Mouse (Mus musculus) gastrocnemius, postnatal 4 days (tissue): ENCODE results near the gene Cd80. TPM values are rescaled to one million over a fixed set of nuclear protein-coding genes. Genes with fewer than 3 reads are reported as not detected.

ENCODE experiments used
- DNase-seq, 2 experiments: peaks; one replicate each; pipeline ENCODE4 v3.0.0; 2021 to 2022; ENCODE audit warnings: low spot score in 2 of 2, mixed read lengths in 2 of 2
- total RNA-seq, 2 experiments: library from RNA; stranded (reverse); gene quantifications; 2 replicates each; pipeline ENCODE4 v1.2.3; 2021

Gene Cd80
- total RNA-seq, 2 experiments from 2014 or later: 0.26 to 0.44 TPM

DNA sequence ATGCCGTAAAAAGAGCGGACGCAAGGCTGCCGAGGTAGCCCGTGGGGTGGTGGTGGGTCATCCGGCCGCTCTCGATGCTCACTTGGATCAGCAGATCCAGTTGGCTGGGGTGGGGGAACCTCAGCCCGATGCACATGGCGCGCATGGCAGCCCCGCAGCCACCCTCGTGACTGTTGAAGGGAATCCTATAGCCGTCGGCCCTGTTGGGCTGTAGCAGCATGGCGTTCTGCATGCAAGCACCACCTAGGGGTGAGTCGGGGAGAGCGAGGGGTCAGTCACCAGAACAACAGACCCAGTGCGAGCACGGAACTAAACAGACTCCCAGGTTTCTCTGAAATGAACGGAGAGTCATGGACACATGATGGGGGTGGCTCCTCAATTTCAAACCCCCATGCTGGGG lies 8.0 kb upstream of the Cd80 start:
- no peak for DNase-seq

DNA sequence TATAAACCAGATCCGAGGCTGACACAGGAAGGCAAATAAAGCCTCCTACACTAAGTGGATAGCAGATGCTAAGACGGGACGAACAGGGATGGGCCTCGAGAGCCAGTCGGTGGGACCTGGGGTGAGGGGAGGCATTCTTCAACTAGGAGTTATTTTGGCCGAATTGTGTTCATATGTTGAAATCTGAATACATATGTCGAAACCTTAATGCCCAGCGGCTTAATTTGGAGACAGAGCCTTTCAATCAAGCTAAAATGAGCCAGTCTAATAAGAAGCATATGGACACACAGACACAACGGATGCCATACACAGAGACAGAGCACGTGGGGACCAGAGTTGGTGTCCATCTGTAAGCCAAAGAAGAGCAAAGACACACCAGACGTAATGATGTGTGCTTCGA lies 6.9 kb upstream of the Cd80 start:
- DNase-seq: no peak

GRCm38 (mm10) chr16:38450707-38451106 lies 4.7 kb upstream of the Cd80 start:
- no peak for DNase-seq

GRCm38 (mm10) chr16:38451421-38452205 lies 3.7 kb upstream of the Cd80 start:
- peak in 1 of 2 experiments; percentile 23 for DNase-seq

- peak; percentile 89 to 94 for DNase-seq
These were observed 2.7 kb upstream of the Cd80 start, which contains the start of gene Adprh for GRCm38 (mm10) chr16:38452442-38453202. Gene Adprh, minus strand, starts transcription at chr16:38452703.

DNA sequence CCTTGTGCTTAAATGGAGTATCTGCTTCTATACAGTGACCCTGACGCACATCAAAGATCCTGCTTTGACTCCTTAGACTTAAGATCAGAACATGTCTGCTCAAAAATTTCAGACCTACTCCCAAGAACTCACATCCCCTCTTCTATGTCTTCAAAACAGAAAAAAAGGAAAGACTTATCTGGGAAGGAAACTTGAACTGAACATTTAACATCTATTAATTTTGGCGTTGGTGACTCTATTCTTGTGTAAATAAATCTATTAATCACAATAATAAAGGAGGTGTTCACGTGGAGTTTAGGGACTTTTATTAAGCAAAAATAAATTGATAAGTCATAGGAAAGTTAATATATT lies 2.2 kb upstream of the Cd80 start:
- DNase-seq: no peak

DNA sequence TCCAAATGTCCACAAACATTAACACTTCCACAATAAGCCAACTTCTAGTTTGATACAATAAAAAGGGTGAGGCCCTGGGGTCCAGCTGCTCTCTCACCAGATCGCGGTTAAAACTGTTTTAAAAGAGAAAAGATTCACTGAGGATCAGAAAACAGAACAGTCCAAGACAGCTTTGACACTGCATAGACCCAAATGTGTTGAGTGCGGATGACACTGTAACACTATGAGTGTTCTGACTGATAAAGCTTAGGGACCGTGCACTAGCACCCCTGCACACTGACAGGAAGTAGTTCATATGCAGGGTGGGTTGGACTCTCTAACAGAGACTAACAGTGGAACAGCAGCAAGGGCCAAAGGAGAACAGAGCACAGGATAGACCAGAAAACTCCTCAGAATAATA lies 1.4 kb upstream of the Cd80 start:
- DNase-seq: no peak

DNA sequence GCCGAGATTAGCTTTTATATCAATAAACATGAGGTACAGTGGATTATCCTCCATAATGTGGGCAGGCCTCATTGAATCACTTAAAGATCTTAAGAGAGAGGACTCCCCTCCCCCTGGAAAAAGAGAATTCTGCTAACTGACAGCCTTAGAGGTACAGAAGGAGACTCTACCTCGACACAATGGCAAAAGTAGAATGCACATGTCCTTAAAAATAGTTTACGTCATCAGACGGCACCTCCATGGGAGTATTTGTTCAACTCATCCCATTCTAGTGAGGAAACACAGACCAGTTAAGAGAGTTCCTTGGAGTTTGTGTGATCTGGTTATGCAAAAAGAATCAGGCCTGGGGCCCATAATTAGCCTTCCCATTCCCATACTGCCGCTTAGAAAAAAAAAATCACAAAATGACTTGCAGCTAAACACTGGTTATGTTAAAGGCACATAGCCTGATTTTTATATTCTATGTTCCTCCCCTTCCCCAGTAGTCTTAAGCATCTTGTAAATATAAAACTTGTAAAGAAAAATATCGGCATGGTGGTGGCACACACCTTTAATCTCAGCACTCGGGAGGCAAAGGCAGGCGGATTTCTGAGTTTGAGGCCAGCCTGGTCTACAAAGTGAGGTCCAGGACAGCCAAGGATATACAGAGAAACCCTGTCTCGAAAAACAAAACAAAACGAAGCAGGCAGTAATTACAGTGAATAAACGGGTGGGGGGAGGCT lies 667 bp upstream of the Cd80 start:
- no peak for DNase-seq

GRCm38 (mm10) chr16:38456812-38457567 lies 1.6 kb downstream of the Cd80 start:
- no peak for DNase-seq

DNA sequence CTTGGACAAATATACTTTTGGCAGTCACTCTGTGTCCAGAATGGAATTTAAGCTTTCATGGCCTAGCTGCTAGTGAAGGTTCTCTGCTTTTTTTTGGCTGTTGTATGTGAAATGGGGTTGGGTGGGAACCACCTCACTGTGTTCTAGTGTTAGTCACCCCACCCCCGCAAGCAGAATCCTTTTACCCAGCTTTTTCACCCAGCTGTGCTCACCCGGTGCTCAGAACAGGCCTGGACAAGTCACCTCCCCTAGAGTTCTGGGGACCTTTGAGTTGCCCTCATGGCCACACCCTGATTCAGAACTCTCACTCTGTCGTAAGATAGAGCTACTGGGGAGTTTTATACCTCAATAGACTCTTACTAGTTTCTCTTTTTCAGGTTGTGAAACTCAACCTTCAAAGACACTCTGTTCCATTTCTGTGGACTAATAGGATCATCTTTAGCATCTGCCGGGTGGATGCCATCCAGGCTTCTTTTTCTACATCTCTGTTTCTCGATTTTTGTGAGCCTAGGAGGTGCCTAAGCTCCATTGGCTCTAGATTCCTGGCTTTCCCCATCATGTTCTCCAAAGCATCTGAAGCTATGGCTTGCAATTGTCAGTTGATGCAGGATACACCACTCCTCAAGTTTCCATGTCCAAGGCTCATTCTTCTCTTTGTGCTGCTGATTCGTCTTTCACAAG lies 3.4 kb downstream of the Cd80 start:
- no peak for DNase-seq

GRCm38 (mm10) chr16:38459990-38460389 lies 4.6 kb downstream of the Cd80 start:
- no peak for DNase-seq

DNA sequence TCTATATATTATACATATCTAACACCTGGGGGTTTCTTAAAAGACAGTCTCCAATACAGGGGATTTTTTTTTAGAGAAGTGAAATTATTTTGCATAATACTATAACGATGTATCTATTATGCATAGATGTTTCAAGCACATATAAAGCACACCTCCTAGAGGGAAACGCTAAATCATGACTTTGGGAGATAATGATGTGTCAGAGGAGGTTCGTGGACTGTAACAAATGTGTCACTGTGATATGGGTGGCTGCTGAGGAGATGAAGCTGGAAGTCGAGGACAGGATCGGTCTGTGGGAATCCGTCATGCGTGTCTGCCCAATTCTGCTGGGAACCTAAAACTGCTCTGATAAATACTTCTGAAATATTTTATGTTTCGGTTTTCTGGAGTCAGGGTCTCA lies 6.4 kb downstream of the Cd80 start:
- no peak for DNase-seq

GRCm38 (mm10) chr16:38462161-38462560 lies 6.8 kb downstream of the Cd80 start:
- DNase-seq: no peak

DNA sequence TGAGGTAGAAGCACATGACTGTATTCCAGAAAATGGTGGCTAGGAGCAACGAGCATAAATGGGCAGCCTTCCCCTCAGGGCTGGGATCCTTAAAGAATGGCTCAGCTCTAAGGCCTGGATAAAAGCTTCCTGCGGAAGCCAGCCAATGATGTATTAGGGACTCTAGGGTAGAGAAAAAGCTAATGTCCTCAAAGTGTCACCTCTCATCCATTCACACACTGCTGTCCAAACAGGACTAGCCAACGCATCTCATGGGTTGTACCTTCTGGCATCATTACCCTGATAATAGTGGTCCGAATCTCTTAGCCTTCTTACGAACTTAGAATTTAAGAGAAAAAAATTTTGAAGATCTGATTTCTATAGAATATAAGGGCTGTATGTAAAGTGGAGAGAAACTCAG lies 7.9 kb downstream of the Cd80 start:
- no peak for DNase-seq

DNA sequence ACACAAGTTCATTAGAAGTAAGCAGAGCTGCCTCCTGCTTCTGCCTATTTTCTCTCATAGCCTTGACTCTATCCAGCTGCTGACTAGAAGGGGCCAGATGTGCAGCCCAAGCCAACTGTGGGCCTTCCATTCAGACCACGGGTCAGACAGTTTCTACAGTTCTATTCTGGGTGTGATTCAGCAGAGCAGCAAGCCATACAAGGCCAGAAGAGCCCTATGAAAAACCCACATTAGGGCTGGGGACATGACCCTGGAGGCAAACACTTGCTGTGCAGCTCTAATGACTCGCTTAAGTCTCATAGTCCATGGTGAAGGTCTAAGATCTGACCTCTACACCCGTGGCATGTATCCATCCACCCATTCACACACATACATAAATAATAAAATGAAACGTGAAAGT lies 10.7 kb downstream of the Cd80 start:
- DNase-seq: no peak

DNA sequence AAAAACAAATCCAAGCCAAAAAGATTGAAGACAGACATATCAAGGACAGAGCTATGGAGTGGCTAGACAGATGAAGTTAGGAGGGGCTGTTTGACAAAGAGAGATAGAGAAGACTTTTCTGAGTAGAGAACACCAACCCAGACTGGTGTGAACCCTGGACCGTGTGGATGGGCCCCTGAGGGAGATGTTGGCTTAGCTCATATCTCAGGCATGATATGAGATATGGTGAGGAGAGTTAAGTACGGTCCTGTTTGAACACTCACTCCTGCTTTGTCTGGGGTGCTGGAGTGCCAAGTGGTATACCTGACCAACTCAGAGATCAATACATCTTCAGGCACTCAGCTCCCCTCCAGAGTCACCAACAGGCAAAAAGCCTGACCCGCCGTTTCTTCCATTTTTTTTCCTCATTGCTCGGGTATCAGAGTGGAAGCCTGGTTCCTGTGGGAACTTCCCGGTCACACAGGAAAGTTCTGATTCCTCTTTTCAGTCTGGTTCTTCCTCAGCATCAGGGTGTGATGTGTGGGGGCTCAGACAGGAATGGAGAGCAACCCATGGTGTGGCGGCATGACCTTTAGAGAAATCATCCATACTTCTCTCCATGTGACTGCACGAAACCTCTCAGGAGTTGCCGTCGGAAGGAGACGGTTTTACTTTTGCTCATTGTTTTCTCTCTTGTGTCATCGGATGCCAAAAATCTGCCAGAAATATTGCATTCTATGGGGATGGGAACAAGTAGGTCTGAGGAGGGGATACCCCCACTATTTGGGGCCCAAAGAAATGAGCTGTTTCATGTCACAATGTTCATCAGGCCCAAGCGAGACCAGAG lies 11.9 kb downstream of the Cd80 start:
- DNase-seq: no peak

GRCm38 (mm10) chr16:38467917-38468705 lies 12.8 kb downstream of the Cd80 start:
- DNase-seq: no peak

DNA sequence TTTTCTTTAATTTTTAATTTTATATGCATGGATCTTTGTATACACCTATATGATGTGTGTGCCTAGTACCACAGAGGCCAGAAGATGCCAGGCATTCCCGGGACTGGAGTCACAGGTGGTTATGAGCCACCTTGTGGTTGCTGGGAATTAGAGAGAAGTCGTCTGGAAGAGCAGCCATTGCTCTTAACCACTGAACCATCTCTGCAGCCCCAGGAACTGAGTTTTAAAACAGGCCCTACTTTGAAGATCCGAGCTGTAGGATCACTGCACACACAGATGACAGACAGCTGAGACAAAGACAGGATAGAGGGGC lies 13.3 kb downstream of the Cd80 start:
- DNase-seq: no peak

- no peak for DNase-seq
These were observed 14.1 kb downstream of the Cd80 start for GRCm38 (mm10) chr16:38469437-38469836.
